Mouse (Mus musculus): ENCODE data around the gene Fanci. TPM values are rescaled to one million over a fixed set of nuclear protein-coding genes. Genes with fewer than 3 reads are reported as not detected.

Gene Fanci
- polyA plus RNA-seq, 1 experiment from 2014 or later = 1.5 TPM

DNA sequence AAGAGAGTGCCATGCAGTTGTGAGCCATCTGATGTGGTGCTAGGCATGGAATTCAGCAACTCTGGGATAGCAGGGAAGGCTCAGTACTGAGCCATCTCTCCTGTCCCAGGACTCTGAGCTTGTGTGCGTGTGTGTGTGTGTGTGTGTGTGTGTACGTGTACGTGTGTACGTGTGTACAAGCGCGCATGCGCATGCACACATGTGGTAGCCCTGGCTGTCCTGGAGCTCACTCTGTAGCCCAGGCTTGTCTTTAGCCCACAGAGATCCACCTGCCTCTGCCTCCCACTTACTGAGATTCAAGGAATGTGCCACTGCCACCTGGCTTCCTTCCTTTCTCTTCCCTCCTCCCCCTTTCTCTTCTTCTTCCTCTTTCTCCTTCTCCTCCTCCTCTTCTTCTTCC, 2.2 kb downstream of the Fanci start:
- H3K9ac ChIP-seq (replicated peaks; ENCODE audit: low read depth, low read length) = no peak overlapping the region
- H3K27me3 ChIP-seq (ENCODE audit: control insufficient read depth, insufficient read depth, low read length) = no peaks in the 10 kb centered on the region
- ATAC-seq (ENCODE audit: low read depth) = no peak
- 96% methylated on average over 7 of the region's 7 CpGs for WGBS
- H3K4me2 ChIP-seq (ENCODE audit: low read depth, low read length) = no peak overlapping the region
- no peaks in the 10 kb centered on the region for H3K36me3 ChIP-seq (ENCODE audit: control insufficient read depth, insufficient read depth, low read length)
- H3K9me3 ChIP-seq (ENCODE audit: control insufficient read depth, low read length) = no peaks in the 10 kb centered on the region
- H3K27ac ChIP-seq (ENCODE audit: low read depth, low read length) = no peak overlapping the region
- H3K4me3 ChIP-seq (ENCODE audit: low read depth, low read length) = no peak overlapping the region
- peaks cover 4% of the 10 kb centered on the region; the same call in 1 of the 2 replicates for H3K4me1 ChIP-seq (ENCODE audit: control insufficient read depth, insufficient read depth, low read length)

DNA sequence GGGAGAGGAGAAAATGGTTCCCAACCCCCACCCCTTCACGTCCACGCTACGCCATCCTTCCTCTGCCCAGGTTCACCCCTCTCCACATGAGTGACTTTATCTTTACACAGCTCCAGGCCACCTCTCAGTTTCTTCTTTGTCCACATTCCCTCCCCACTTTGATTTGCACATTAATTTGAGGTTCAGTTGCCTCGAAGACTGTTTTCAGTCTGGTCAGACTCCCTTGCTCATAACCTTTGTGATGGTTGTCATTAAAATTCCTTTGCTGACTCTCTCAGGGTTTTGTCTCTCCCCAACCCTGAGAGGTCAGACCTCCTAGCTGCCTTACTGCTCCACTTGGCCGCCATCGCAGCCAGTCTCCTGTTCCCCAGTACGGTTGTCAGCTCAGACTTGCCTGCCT, 2.9 kb downstream of the Fanci start:
- 66% methylated on average over 7 of the region's 7 CpGs for WGBS
- no peak for ATAC-seq (ENCODE audit: low read depth)
- Histone ChIP-seq H3K27me3 (ENCODE audit: control insufficient read depth, insufficient read depth, low read length) (no peaks in the 10 kb centered on the region), H3K36me3 (ENCODE audit: control insufficient read depth, insufficient read depth, low read length) (no peaks in the 10 kb centered on the region), H3K9ac (replicated peaks; ENCODE audit: low read depth, low read length) (no peak overlapping the region), H3K27ac (ENCODE audit: low read depth, low read length) (no peak overlapping the region), H3K4me3 (ENCODE audit: low read depth, low read length) (no peak overlapping the region), H3K4me2 (ENCODE audit: low read depth, low read length) (no peak overlapping the region), H3K9me3 (ENCODE audit: control insufficient read depth, low read length) (no peaks in the 10 kb centered on the region), H3K4me1 (ENCODE audit: control insufficient read depth, insufficient read depth, low read length) (peaks cover 4% of the 10 kb centered on the region; the same call in 1 of the 2 replicates)

DNA sequence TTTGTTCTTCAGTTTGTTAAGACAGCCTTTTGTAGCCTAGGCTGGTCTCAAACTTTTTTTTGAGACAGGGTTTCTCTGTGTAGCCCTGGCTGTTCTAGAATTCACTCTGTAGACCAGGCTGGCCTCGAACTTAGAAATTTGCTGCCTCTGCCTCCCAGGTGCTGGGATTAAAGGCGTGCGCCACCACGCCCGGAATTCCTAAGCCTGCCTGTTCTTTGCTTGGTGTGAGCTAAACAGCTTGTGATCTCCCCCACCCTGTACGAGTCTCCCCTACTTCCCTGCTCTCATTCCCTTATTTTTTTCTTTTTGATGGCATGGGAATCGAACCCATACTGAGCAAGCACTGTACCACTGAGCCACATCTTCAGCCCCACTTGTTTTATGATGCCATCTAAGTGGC, 3.5 kb downstream of the Fanci start:
- no peak for ATAC-seq (ENCODE audit: low read depth)
- 93% methylated on average over 7 of the region's 7 CpGs for WGBS
- Histone ChIP-seq H3K4me1 (ENCODE audit: control insufficient read depth, insufficient read depth, low read length) (peaks cover 4% of the 10 kb centered on the region; the same call in 1 of the 2 replicates), H3K27me3 (ENCODE audit: control insufficient read depth, insufficient read depth, low read length) (no peaks in the 10 kb centered on the region), H3K4me2 (ENCODE audit: low read depth, low read length) (no peak overlapping the region), H3K9ac (replicated peaks; ENCODE audit: low read depth, low read length) (no peak overlapping the region), H3K9me3 (ENCODE audit: control insufficient read depth, low read length) (no peaks in the 10 kb centered on the region), H3K4me3 (ENCODE audit: low read depth, low read length) (no peak overlapping the region), H3K27ac (ENCODE audit: low read depth, low read length) (no peak overlapping the region), H3K36me3 (ENCODE audit: control insufficient read depth, insufficient read depth, low read length) (no peaks in the 10 kb centered on the region)

DNA sequence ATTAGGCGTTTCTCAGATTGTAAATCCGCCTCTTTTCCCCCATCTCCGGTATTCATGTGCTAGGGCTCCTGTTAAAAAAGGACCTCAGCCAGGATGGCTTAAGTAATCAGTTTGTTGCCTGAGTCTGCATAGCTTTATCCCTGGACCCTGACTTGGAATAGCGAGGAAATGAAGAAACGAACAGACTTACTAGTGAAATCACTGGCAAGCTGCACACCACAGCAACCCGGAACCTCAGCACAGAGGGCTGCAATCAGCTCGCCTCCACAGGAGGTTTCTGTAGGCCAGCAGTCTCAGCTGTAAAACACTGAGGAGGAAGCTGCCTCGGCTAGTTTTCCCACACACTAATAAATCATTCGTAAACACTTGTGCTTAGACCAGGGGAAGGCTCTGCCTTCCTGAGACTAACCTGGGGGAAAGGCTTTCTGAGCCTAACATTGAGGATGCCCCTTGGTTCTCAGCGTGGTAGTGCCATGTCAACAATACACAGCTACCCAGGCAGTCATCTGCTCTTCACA, 5.8 kb downstream of the Fanci start:
- no peaks in the 10 kb centered on the region for H3K9me3 ChIP-seq (ENCODE audit: control insufficient read depth, low read length)
- no peak overlapping the region for H3K9ac ChIP-seq (replicated peaks; ENCODE audit: low read depth, low read length)
- H3K27ac ChIP-seq (ENCODE audit: low read depth, low read length) = no peak overlapping the region
- H3K4me2 ChIP-seq (ENCODE audit: low read depth, low read length) = no peak overlapping the region
- peaks cover 1% of the 10 kb centered on the region; the same call in 1 of the 2 replicates for H3K4me1 ChIP-seq (ENCODE audit: control insufficient read depth, insufficient read depth, low read length)
- H3K4me3 ChIP-seq (ENCODE audit: low read depth, low read length) = no peak overlapping the region
- peak; percentile 14; the same call in 1 of the 2 replicates for ATAC-seq (ENCODE audit: low read depth)
- no peaks in the 10 kb centered on the region for H3K27me3 ChIP-seq (ENCODE audit: control insufficient read depth, insufficient read depth, low read length)
- WGBS = 40% methylated on average over 10 of the region's 10 CpGs
- H3K36me3 ChIP-seq (ENCODE audit: control insufficient read depth, insufficient read depth, low read length) = no peaks in the 10 kb centered on the region

DNA sequence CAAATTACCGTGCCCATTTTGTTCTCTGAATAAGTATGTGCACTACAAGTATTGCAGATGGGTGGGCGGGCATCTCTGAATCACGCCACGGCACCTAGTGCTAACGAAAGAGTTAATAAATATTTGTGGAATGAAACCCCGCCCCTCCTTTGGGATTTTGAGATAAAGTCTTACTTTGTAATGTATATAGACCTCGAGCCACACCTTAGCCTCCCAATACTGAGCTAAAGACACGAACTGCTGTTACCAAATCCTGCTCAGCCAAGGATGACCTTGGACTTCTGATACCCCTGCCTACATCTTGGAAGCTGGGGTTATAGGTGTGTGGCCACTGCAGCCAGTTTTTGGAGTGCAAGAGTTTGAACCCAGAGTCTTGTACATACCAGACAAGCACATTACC, 6.7 kb downstream of the Fanci start:
- ATAC-seq (ENCODE audit: low read depth) = no peak
- Histone ChIP-seq H3K27ac (ENCODE audit: low read depth, low read length) (no peak overlapping the region), H3K27me3 (ENCODE audit: control insufficient read depth, insufficient read depth, low read length) (no peaks in the 10 kb centered on the region), H3K4me1 (ENCODE audit: control insufficient read depth, insufficient read depth, low read length) (no peaks in the 10 kb centered on the region), H3K9ac (replicated peaks; ENCODE audit: low read depth, low read length) (no peak overlapping the region), H3K4me2 (ENCODE audit: low read depth, low read length) (no peak overlapping the region), H3K36me3 (ENCODE audit: control insufficient read depth, insufficient read depth, low read length) (no peaks in the 10 kb centered on the region), H3K4me3 (ENCODE audit: low read depth, low read length) (no peak overlapping the region), H3K9me3 (ENCODE audit: control insufficient read depth, low read length) (no peaks in the 10 kb centered on the region)
- WGBS = 82% methylated on average over 8 of the region's 8 CpGs

DNA sequence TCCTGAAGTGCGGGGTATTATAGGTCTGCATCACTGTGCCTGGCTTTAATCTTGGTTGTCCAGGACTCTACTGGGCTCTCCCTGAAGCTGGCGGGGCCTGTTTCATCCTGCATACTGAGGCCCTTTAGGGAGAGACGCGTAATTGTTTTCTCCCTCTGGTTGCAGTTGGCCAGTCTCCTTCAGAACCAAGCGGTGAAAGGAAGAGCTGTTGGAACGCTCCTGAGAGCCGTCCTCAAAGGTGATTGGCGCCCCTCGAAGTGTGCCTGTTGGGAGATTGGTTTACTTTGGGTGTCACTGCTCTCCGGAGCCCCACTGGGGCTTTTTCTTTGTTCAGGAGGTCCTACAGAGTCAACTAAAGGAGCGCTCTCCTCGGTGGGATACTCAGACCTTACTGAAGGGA, 7.2 kb downstream of the Fanci start:
- ATAC-seq (ENCODE audit: low read depth) = no peak
- no peak overlapping the region for H3K9ac ChIP-seq (replicated peaks; ENCODE audit: low read depth, low read length)
- WGBS = 81% methylated on average over 12 of the region's 12 CpGs
- no peaks in the 10 kb centered on the region for H3K9me3 ChIP-seq (ENCODE audit: control insufficient read depth, low read length)
- no peak overlapping the region for H3K4me2 ChIP-seq (ENCODE audit: low read depth, low read length)
- H3K27ac ChIP-seq (ENCODE audit: low read depth, low read length) = no peak overlapping the region
- no peak overlapping the region for H3K4me3 ChIP-seq (ENCODE audit: low read depth, low read length)
- H3K27me3 ChIP-seq (ENCODE audit: control insufficient read depth, insufficient read depth, low read length) = no peaks in the 10 kb centered on the region
- H3K36me3 ChIP-seq (ENCODE audit: control insufficient read depth, insufficient read depth, low read length) = no peaks in the 10 kb centered on the region
- H3K4me1 ChIP-seq (ENCODE audit: control insufficient read depth, insufficient read depth, low read length) = no peaks in the 10 kb centered on the region

DNA sequence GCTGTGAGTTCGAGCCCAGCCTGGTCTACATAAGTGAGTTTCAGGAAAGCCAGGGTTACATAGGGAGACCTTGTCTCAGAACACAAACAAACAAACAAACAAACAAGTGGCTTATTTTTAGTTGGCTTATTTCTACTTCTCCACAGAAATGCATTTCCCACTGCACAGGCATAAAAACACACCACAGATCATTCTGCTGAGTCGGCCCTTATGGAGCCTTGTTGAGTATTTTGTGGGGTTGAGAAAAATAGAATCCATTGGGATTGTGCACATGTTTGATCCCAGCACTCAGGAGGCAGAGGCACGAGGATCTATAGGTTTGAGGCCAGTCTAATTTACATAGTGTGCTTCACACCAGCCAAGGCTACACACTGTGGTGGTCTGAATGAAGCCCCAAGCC, 8.6 kb downstream of the Fanci start:
- ATAC-seq (ENCODE audit: low read depth) = no peak

DNA sequence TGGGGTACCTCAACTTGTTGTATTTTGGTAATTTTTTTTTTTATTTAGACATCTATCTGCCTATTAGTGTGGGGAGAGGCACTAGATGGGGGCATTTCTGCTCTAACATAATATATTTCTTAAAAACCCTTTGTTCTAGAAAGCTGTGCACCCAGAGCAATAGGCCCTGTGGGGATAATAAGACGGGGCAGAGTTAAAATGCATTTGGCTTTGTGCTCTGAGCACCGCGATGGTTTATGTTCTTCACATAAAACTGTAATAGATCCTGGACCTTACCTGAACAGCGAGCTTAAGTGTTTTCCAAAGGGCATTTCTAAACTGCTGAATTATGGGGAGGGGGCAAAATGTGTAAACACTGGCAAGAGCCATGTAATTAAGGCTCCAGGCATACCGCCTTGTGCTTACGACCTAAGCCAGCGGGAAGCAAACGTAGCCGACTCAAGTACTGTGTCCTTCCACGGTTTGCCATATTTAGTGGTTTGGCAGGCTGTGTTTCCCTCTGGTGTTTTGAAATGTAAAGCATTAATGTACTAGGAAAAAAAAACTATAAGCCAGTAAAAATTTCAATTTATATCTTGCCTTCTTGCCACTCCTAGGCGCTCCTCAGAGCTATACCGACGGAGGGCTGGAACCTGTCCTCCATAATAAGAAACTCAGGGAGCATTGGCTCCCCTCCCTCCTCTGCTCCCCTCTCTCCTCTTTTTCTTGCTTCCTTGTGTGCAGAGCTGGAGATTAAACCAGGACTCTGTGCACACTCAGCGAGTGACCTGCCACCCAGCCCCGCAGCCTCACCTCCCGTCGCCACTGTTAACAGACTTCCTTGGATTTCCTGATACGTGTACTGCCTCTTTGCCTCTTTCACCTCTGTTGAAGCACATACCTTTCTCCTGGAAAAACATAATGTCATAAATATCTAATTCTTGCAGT, 23.0 kb downstream of the Fanci start:
- ATAC-seq (ENCODE audit: low read depth) = peak; percentile 78
- 50% methylated on average over 18 of the region's 18 CpGs for WGBS
- peak overlapping the region; percentile 10 for H3K27ac ChIP-seq (ENCODE audit: low read depth, low read length)

More for the DNA sequence above, 8.6 kb downstream of the Fanci start:
- Histone ChIP-seq H3K4me2 (ENCODE audit: low read depth, low read length) (no peak overlapping the region), H3K4me3 (ENCODE audit: low read depth, low read length) (no peak overlapping the region), H3K27me3 (ENCODE audit: control insufficient read depth, insufficient read depth, low read length) (no peaks in the 10 kb centered on the region), H3K9ac (replicated peaks; ENCODE audit: low read depth, low read length) (no peak overlapping the region), H3K36me3 (ENCODE audit: control insufficient read depth, insufficient read depth, low read length) (no peaks in the 10 kb centered on the region), H3K4me1 (ENCODE audit: control insufficient read depth, insufficient read depth, low read length) (no peaks in the 10 kb centered on the region), H3K27ac (ENCODE audit: low read depth, low read length) (no peak overlapping the region), H3K9me3 (ENCODE audit: control insufficient read depth, low read length) (no peaks in the 10 kb centered on the region)
- WGBS = 91% methylated on average over 3 of the region's 3 CpGs

DNA sequence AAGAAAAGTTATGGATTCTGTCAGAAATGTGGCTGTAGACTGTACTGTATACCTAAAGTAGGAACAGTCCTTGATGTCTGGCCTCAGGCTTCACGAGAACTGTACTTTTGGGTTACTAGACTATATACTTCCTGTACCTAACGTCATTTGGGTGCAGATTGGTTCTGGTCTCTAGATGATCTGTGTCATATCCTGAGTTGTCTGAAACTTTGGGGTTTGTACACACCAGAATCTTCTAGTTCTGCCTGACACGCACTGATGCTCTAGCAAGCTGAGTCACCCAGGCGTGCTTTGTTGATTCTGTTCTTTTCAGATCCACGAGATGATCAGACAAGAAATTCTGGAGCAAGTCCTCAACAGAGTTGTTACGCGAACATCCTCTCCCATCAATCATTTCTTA, 28.2 kb downstream of the Fanci start:
- Histone ChIP-seq H3K4me3 (ENCODE audit: low read depth, low read length) (no peak overlapping the region), H3K27ac (ENCODE audit: low read depth, low read length) (no peak overlapping the region), H3K36me3 (ENCODE audit: control insufficient read depth, insufficient read depth, low read length) (no peaks in the 10 kb centered on the region), H3K9me3 (ENCODE audit: control insufficient read depth, low read length) (no peaks in the 10 kb centered on the region), H3K9ac (replicated peaks; ENCODE audit: low read depth, low read length) (no peak overlapping the region), H3K4me1 (ENCODE audit: control insufficient read depth, insufficient read depth, low read length) (peaks cover 2% of the 10 kb centered on the region; the same call in 1 of the 2 replicates), H3K27me3 (ENCODE audit: control insufficient read depth, insufficient read depth, low read length) (no peaks in the 10 kb centered on the region), H3K4me2 (ENCODE audit: low read depth, low read length) (no peak overlapping the region)
- 94% methylated on average over 7 of the region's 7 CpGs for WGBS
- no peak for ATAC-seq (ENCODE audit: low read depth)

More for the DNA sequence above, 23.0 kb downstream of the Fanci start:
- Histone ChIP-seq H3K9ac (replicated peaks; ENCODE audit: low read depth, low read length) (no peak overlapping the region), H3K4me3 (ENCODE audit: low read depth, low read length) (no peak overlapping the region), H3K4me1 (ENCODE audit: control insufficient read depth, insufficient read depth, low read length) (peaks cover 2% of the 10 kb centered on the region; the same call in 1 of the 2 replicates), H3K36me3 (ENCODE audit: control insufficient read depth, insufficient read depth, low read length) (no peaks in the 10 kb centered on the region), H3K27me3 (ENCODE audit: control insufficient read depth, insufficient read depth, low read length) (no peaks in the 10 kb centered on the region), H3K9me3 (ENCODE audit: control insufficient read depth, low read length) (no peaks in the 10 kb centered on the region), H3K4me2 (ENCODE audit: low read depth, low read length) (peak overlapping the region; percentile 15; the same call in 1 of the 2 replicates)

Data from neural tube, embryonic 14.5 days (tissue).